Mouse (Mus musculus) myocyte (in vitro differentiated cells): ENCODE data around the gene Hist1h1c. TPM values are rescaled to one million over a fixed set of nuclear protein-coding genes. Genes with fewer than 3 reads are reported as not detected.
A peak's percentile ranks its signal among the peaks of the same experiment; 100 is the strongest.
"Not testable (repeated sequence)": the region's sequence is repeated elsewhere in the genome, so short reads cannot be mapped to it uniquely, and the experiment has no call there.

Experiments
- H3K27me3 ChIP-seq: one replicate; pipeline ENCODE4 v1.6.1; 2011; ENCODE audit not compliant: control insufficient read depth, insufficient read depth, insufficient read length
- H3K36me3 ChIP-seq: one replicate; pipeline ENCODE4 v1.6.1; 2011; ENCODE audit not compliant: control insufficient read depth, insufficient read depth
- H3K4me2 ChIP-seq: one replicate; pipeline ENCODE4 v1.6.1; 2011; ENCODE audit warnings: low read depth, control low read depth
- H3K4me3 ChIP-seq: one replicate; pipeline ENCODE4 v1.5.1; 2011; ENCODE audit warnings: mild to moderate bottlenecking, control low read depth, moderate library complexity
- H3K79me2 ChIP-seq: one replicate; pipeline ENCODE4 v1.6.1; 2011; ENCODE audit not compliant: control insufficient read depth, insufficient read depth
- H3ac ChIP-seq: one replicate; pipeline ENCODE4 v1.6.1; 2011; ENCODE audit not compliant: control insufficient read depth, insufficient read length
- CEBPB ChIP-seq: IDR thresholded peaks from 2 replicates; pipeline ENCODE4 v1.6.1; 2011; ENCODE audit warnings: mild to moderate bottlenecking, moderate library complexity; ENCODE audit not compliant: poor library complexity, insufficient read depth, severe bottlenecking
- E2F4 ChIP-seq: IDR thresholded peaks from one replicate; pipeline ENCODE4 v1.6.1; 2011; ENCODE audit warnings: mild to moderate bottlenecking, control low read depth, moderate library complexity; ENCODE audit not compliant: insufficient read depth
- MAX ChIP-seq: IDR thresholded peaks from one replicate; pipeline ENCODE4 v1.6.1; 2011; ENCODE audit warnings: low read depth, mild to moderate bottlenecking, control low read depth
- MYOD1 ChIP-seq, 3 experiments: IDR thresholded peaks; one replicate each; pipeline ENCODE4 v1.6.1; 2011; ENCODE audit warnings: control low read depth in 2 of 3, low read depth in 2 of 3, mild to moderate bottlenecking in 2 of 3, moderate library complexity in 1 of 3; ENCODE audit not compliant: insufficient read length in 2 of 3, control insufficient read depth in 1 of 3
- MYOG ChIP-seq, 3 experiments: IDR thresholded peaks; one replicate each; pipeline ENCODE4 v1.6.1; 2011; ENCODE audit warnings: control low read depth in 2 of 3, low read depth in 2 of 3, mild to moderate bottlenecking in 2 of 3; ENCODE audit not compliant: insufficient read length in 2 of 3, control insufficient read depth in 1 of 3, insufficient read depth in 1 of 3
- POLR2A ChIP-seq: IDR thresholded peaks from one replicate; pipeline ENCODE4 v1.6.1; 2011; ENCODE audit warnings: low read depth, mild to moderate bottlenecking, control low read depth, moderate library complexity; ENCODE audit not compliant: insufficient read length
- POLR2AphosphoS2 ChIP-seq: IDR thresholded peaks from one replicate; pipeline ENCODE4 v1.6.1; 2011; ENCODE audit warnings: low read depth, control low read depth; ENCODE audit not compliant: insufficient read length
- REST ChIP-seq: IDR thresholded peaks from one replicate; pipeline ENCODE4 v1.6.1; 2011; ENCODE audit warnings: mild to moderate bottlenecking, control low read depth, moderate library complexity; ENCODE audit not compliant: insufficient read depth, insufficient read length
- SRF ChIP-seq: IDR thresholded peaks from one replicate; pipeline ENCODE4 v1.6.1; 2011; ENCODE audit warnings: low read depth; ENCODE audit not compliant: control insufficient read depth, insufficient read length
- TCF12 ChIP-seq: IDR thresholded peaks from one replicate; pipeline ENCODE4 v1.6.1; 2011; ENCODE audit warnings: mild to moderate bottlenecking, control low read depth; ENCODE audit not compliant: poor library complexity, insufficient read depth, severe bottlenecking
- TCF3 ChIP-seq: IDR thresholded peaks from one replicate; pipeline ENCODE4 v1.6.1; 2011; ENCODE audit warnings: low read depth, control low read depth; ENCODE audit not compliant: insufficient read length
- USF1 ChIP-seq: IDR thresholded peaks from one replicate; pipeline ENCODE4 v1.6.1; 2011; ENCODE audit warnings: low read depth, mild to moderate bottlenecking, control low read depth, moderate library complexity
- polyA plus RNA-seq: library from polyadenylated mRNA; unstranded; fragments of >200 nt; fragmentation: generic; extraction: Trizol; gene quantifications from one replicate; pipeline ENCODE4 v1.2.1, GENCODE M21; 2012; ENCODE audit warnings: missing spikeins

Gene Hist1h1c
- polyA plus RNA-seq, 1 experiment: 273 TPM

DNA sequence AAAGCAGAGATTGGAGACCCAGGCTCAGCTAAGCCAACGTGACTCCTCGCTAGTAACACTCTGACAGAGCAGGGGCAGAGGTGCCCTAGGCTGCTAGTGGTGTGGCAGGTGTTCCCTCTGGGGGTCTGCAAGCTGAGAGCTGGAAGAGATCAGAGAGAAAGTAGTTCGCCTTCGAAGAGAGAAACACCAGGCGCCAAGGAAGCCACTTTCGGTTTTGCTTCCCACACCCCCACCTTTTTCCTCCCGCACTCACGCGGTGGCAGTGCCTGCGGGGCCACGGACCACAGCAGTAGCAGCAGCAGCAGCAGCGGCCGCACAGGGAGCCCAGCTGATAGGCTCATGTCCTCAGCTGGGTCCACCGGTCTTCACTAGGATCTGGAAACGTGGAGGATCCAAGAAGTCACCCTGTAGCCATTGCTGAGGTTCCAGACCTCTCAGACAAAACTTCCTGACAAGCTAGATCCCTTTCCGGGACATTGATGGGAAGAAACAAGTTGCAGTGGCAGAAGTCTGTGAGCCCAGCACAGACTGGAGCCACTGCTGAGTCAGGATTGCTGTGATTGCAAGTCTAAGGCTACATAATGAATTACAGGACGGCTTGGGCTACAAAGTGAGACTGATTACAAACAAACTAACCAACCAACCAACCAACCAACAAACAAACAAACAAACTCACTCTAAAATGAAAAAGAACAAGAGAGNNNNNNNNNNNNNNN lies 28.1 kb upstream of the Hist1h1c start, which contains the start of gene Hfe:
Hfe (minus strand) TSS at position 481 of the 716 bp plus-strand sequence.
- H3K79me2 ChIP-seq: no peaks in the 10 kb centered on the region
- TF ChIP-seq MYOG (IDR thresholded peaks at IDR 0.05; ENCODE audit: control insufficient read depth in 1 of 3, insufficient read depth in 1 of 3, insufficient read length in 2 of 3, low read depth in 2 of 3): peak in 1 of 3 experiments; percentile 13
- no peak for TF ChIP-seq TCF12
- peak within 1 kb of the TSS; percentile 34 for H3K4me3 ChIP-seq
- no peaks in the 10 kb centered on the region for H3K36me3 ChIP-seq
- peak within 1 kb of the TSS; percentile 99 for H3K4me2 ChIP-seq
- no peak within 1 kb of the TSS for H3ac ChIP-seq
- no peaks in the 10 kb centered on the region for H3K27me3 ChIP-seq

DNA sequence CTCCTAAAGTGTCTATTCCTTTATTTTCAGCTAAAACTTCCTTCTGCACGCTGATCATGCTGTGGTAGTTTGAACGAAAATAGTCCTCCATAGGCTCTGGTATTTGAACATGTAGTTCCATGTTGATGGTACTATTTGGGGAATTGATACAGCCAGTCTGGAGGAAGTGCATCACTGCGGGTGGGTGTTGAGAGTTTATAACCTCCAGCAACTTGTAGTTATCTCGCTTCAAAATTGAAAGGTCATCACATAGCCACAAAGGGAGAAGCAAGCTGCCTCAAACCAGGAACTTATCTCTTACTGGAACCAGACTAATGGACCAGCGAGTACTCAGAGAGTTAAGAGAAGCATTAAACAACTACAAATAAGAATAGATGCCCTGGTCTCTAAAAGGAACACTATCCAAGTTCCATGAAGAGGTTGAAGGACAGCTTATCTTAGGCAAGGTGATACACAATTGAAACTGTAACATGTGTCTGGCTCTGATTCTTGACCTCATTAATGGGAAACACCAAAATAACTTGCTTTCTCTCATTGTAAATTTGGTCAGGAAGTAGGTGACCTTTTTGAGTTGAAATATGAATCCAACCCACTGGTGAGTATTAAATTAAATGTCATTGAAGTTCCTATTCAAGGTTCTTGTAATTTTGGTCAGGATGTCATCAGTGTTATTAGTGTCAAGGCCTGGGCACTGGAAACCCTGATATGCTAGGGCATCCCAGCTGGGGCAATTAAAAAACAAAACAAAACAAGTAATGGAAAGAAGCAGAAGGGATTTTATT lies 22.2 kb upstream of the Hist1h1c start:
- Histone ChIP-seq H3ac (no peak overlapping the region), H3K4me3 (no peak overlapping the region), H3K27me3 (no peaks in the 10 kb centered on the region), H3K79me2 (no peaks in the 10 kb centered on the region), H3K36me3 (no peaks in the 10 kb centered on the region), H3K4me2 (no peak overlapping the region)
- no peak for TF ChIP-seq E2F4
- TF ChIP-seq REST: no peak
- TF ChIP-seq SRF: no peak
- no peak for TF ChIP-seq USF1
- TF ChIP-seq MYOG (IDR thresholded peaks at IDR 0.05; ENCODE audit: control insufficient read depth in 1 of 3, insufficient read depth in 1 of 3, insufficient read length in 2 of 3, low read depth in 2 of 3): no peak
- no peak for TF ChIP-seq TCF12
- TF ChIP-seq MAX: no peak
- TF ChIP-seq POLR2AphosphoS2: no peak
- TF ChIP-seq TCF3: no peak
- no peak for TF ChIP-seq MYOD1 (IDR thresholded peaks at IDR 0.05; ENCODE audit: control insufficient read depth in 1 of 3, insufficient read length in 2 of 3, low read depth in 2 of 3)
- no peak for TF ChIP-seq POLR2A
- TF ChIP-seq CEBPB: no peak

DNA sequence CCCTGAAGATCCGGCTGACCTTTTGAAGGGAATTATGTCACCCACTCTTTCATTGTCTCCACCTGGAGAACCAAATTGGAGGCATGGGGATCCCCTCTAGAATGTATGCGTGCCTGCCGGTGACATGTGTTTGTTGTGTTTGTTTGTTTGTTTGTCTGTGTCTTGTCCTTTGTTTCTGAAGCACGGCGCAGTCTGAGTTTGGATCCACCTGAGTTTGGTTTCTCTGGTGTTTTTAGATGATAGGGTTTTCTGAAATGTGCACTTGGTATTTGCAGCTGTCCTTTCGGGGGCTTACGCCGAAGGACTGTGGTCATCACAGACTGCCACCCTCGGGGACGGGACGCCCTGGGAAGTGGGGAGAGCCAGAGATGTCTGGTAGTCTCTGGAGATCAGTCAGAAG lies 21.4 kb upstream of the Hist1h1c start:
- H3K4me2 ChIP-seq: peak overlapping the region; percentile 24
- no peaks in the 10 kb centered on the region for H3K27me3 ChIP-seq
- no peaks in the 10 kb centered on the region for H3K79me2 ChIP-seq
- no peak overlapping the region for H3K4me3 ChIP-seq
- H3K36me3 ChIP-seq: no peaks in the 10 kb centered on the region
- H3ac ChIP-seq: no peak overlapping the region
- TF ChIP-seq USF1 (no peak), CEBPB (no peak), MYOG (IDR thresholded peaks at IDR 0.05; ENCODE audit: control insufficient read depth in 1 of 3, insufficient read depth in 1 of 3, insufficient read length in 2 of 3, low read depth in 2 of 3) (peak in 1 of 3 experiments; percentile 27), SRF (no peak), REST (no peak), TCF3 (no peak), POLR2A (no peak)

DNA sequence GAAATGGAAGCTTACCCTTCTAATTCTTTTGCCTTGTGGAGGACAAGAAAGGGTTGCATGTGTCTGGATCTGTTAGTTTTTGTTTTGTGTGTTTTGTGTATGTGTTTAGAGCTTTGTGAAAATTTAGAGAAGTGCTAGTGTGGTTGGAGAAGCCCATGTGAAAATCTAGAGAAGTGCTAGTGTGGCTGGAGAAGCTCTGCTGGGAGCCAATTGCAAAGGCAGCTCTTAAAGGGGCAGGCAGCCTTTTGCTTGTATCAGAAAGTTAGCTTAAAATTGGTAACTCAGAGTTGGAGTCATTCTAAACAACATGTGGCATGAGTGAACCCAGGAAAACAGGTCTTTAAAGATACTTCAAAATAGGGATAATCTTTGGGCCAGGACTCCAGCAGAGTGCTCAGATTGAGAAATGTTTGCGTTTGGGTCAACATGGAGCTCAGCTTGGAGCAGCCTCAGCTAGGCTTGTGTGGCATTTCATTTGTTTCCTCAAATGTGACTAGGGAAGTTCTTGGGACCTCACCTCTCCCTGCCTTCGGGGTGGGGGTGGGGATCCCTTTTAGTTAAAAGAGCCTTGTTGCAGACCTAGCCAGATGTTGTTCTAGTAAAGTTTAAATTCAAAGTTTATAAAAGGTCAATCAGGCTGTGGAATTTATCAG lies 20.9 kb upstream of the Hist1h1c start:
- peak overlapping the region; percentile 24 for H3K4me2 ChIP-seq
- H3K36me3 ChIP-seq, H3K4me3 ChIP-seq, H3ac ChIP-seq, H3K27me3 ChIP-seq, H3K79me2 ChIP-seq: not testable (repeated sequence)

DNA sequence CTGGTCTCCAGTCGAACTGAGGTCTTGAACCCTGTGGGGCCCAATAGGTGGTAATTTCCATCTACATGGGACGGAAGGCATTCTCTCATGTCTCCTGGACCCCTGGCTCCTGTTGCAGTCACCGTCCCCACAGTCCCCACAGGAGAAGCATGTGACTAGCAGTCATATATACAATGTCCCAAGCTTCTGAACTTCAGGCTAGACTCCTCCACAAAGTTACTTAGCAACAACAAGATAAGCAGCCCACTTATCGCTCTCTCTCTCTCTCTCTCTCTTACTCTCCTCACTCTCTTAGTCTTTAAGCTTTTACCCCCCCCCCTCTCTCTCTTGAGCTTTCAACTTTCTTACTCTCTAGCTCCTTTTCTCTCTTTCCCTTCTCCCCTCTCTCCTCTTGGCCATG lies 14.4 kb upstream of the Hist1h1c start:
- Histone ChIP-seq H3ac (no peak overlapping the region), H3K27me3 (no peaks in the 10 kb centered on the region), H3K4me3 (no peak overlapping the region), H3K36me3 (no peaks in the 10 kb centered on the region), H3K4me2 (no peak overlapping the region), H3K79me2 (no peaks in the 10 kb centered on the region)
- no peak for TF ChIP-seq POLR2AphosphoS2
- no peak for TF ChIP-seq MYOG (IDR thresholded peaks at IDR 0.05; ENCODE audit: control insufficient read depth in 1 of 3, insufficient read depth in 1 of 3, insufficient read length in 2 of 3, low read depth in 2 of 3)
- no peak for TF ChIP-seq CEBPB
- TF ChIP-seq SRF: no peak
- no peak for TF ChIP-seq MYOD1 (IDR thresholded peaks at IDR 0.05; ENCODE audit: control insufficient read depth in 1 of 3, insufficient read length in 2 of 3, low read depth in 2 of 3)
- TF ChIP-seq REST: no peak
- TF ChIP-seq TCF12: no peak
- no peak for TF ChIP-seq E2F4
- no peak for TF ChIP-seq USF1
- TF ChIP-seq MAX: no peak
- TF ChIP-seq TCF3: no peak
- no peak for TF ChIP-seq POLR2A
